Mouse (Mus musculus) thymus, adult 2 months (tissue): ENCODE data around the gene Hoxb9.

Experiments
- CTCF ChIP-seq: fragments of 200-500 bp; IDR thresholded peaks from 2 replicates; pipeline ENCODE4 v1.5.1; 2012; ENCODE audit warnings: mild to moderate bottlenecking, control low read depth, low read length, moderate library complexity, borderline replicate concordance; ENCODE audit not compliant: control insufficient read depth, poor library complexity, insufficient read depth; ENCODE audit errors: extremely low read depth
- POLR2A ChIP-seq: fragments of 200-500 bp; IDR thresholded peaks from 2 replicates; pipeline ENCODE4 v1.6.1; 2012; ENCODE audit warnings: mild to moderate bottlenecking, low read length, control low read depth, moderate library complexity; ENCODE audit not compliant: control insufficient read depth, poor library complexity, insufficient read depth; ENCODE audit errors: extremely low read depth

- TF ChIP-seq POLR2A, result no peak
- no peak; the same call in 1 of the 2 replicates for TF ChIP-seq CTCF
These were observed 13.8 kb downstream of the Hoxb9 start for GRCm38 (mm10) chr11:96284774-96285734.
